Mouse (Mus musculus) kidney, embryonic 15.5 days (tissue): ENCODE data around the gene Tbx19. TPM values are rescaled to one million over a fixed set of nuclear protein-coding genes. Genes with fewer than 3 reads are reported as not detected.

Source experiments
- ATAC-seq: fragments of 200-750 bp; cut with Nextera tagmentation; replicated peaks from 2 replicates; pipeline ENCODE4 v1.8.0; 2017; ENCODE audit warnings: moderate TSS enrichment; ENCODE audit not compliant: low FRiP score
- H3K27ac ChIP-seq: fragments of 300-500 bp; sonication (generic); 2 replicates; pipeline ENCODE4 v1.5.1; 2015; ENCODE audit warnings: mild to moderate bottlenecking, inconsistent platforms
- H3K27me3 ChIP-seq: fragments of 300-500 bp; sonication (generic); 2 replicates; pipeline ENCODE4 v1.6.1; 2015; ENCODE audit warnings: inconsistent platforms
- H3K36me3 ChIP-seq: fragments of 300-500 bp; sonication (generic); 2 replicates; pipeline ENCODE4 v1.6.1; 2015; ENCODE audit warnings: inconsistent platforms
- H3K4me1 ChIP-seq: fragments of 300-500 bp; sonication (generic); 2 replicates; pipeline ENCODE4 v1.6.1; 2015; ENCODE audit warnings: inconsistent platforms
- H3K4me2 ChIP-seq: fragments of 300-500 bp; sonication (generic); 2 replicates; pipeline ENCODE4 v1.6.1; 2015; ENCODE audit warnings: moderate library complexity, mild to moderate bottlenecking, inconsistent platforms
- H3K4me3 ChIP-seq: fragments of 300-500 bp; sonication (generic); replicated peaks from 2 replicates; pipeline ENCODE4 v1.5.1; 2015; ENCODE audit warnings: mild to moderate bottlenecking, inconsistent platforms
- H3K9ac ChIP-seq: fragments of 300-500 bp; sonication (generic); 2 replicates; pipeline ENCODE4 v1.6.1; 2015; ENCODE audit warnings: mild to moderate bottlenecking, inconsistent platforms
- H3K9me3 ChIP-seq: fragments of 300-500 bp; sonication (generic); replicated peaks from 2 replicates; pipeline ENCODE4 v1.6.1; 2016; ENCODE audit warnings: inconsistent platforms
- WGBS: fragments of 180-500 bp; shearing (Covaris S2); methylation state at CpG from one replicate; pipeline ENCODE4 v1.1.7; 2015; ENCODE audit warnings: mixed read lengths; 5-methylcytosine and 5-hydroxymethylcytosine counted together
- polyA plus RNA-seq: library from polyadenylated mRNA; unstranded; fragments of >200 nt; fragmentation: Nextera tagmentation; extraction: Ambion mirVana; gene quantifications from 2 replicates; pipeline ENCODE4 v1.2.1, GENCODE M21; 2015

The Tbx19 gene
- polyA plus RNA-seq, 1 experiment from 2014 or later: 0.23 TPM

- no peaks in the 10 kb centered on the region for H3K27me3 ChIP-seq
- no peak overlapping the region for H3K4me3 ChIP-seq
- no peak overlapping the region for H3K27ac ChIP-seq
- no peaks in the 10 kb centered on the region for H3K4me1 ChIP-seq
- no peaks in the 10 kb centered on the region for H3K36me3 ChIP-seq
- H3K9ac ChIP-seq: no peak overlapping the region
- ATAC-seq: no peak
- H3K4me2 ChIP-seq: no peak overlapping the region
- H3K9me3 ChIP-seq: no peaks in the 10 kb centered on the region
- 70% methylated on average over 5 of the region's 5 CpGs for WGBS
Observed at GRCm38 (mm10) chr1:165108477-165108876, 52.1 kb downstream of the Tbx19 start.

GRCm38 (mm10) chr1:165106011-165106385 lies 54.6 kb downstream of the Tbx19 start:
- Histone ChIP-seq H3K9me3 (no peaks in the 10 kb centered on the region), H3K4me2 (no peak overlapping the region), H3K4me1 (no peaks in the 10 kb centered on the region), H3K9ac (no peak overlapping the region), H3K27me3 (no peaks in the 10 kb centered on the region), H3K4me3 (no peak overlapping the region), H3K27ac (no peak overlapping the region), H3K36me3 (no peaks in the 10 kb centered on the region)
- WGBS: 74% methylated on average over 2 of the region's 2 CpGs
- ATAC-seq: no peak

GRCm38 (mm10) chr1:165105270-165106010 lies 55.1 kb downstream of the Tbx19 start:
- Histone ChIP-seq H3K27ac (no peak overlapping the region), H3K4me1 (no peaks in the 10 kb centered on the region), H3K9ac (no peak overlapping the region), H3K9me3 (no peaks in the 10 kb centered on the region), H3K27me3 (no peaks in the 10 kb centered on the region), H3K4me3 (no peak overlapping the region), H3K4me2 (no peak overlapping the region), H3K36me3 (no peaks in the 10 kb centered on the region)
- WGBS: 75% methylated on average over 9 of the region's 9 CpGs
- 0 out of 2 replicates have a peak, but pooled peaks have one; percentile 68 for ATAC-seq

- Histone ChIP-seq H3K27ac (no peak overlapping the region), H3K36me3 (no peaks in the 10 kb centered on the region), H3K4me1 (no peaks in the 10 kb centered on the region), H3K4me3 (no peak overlapping the region), H3K9ac (no peak overlapping the region), H3K27me3 (no peaks in the 10 kb centered on the region), H3K4me2 (no peak overlapping the region), H3K9me3 (no peaks in the 10 kb centered on the region)
- peak; percentile 53 for ATAC-seq
- 65% methylated on average over 7 of the region's 7 CpGs for WGBS
Observed at GRCm38 (mm10) chr1:165104707-165105259, 55.8 kb downstream of the Tbx19 start.

- Histone ChIP-seq H3K4me3 (no peak overlapping the region), H3K4me2 (no peak overlapping the region), H3K36me3 (no peaks in the 10 kb centered on the region), H3K27ac (no peak overlapping the region), H3K4me1 (no peaks in the 10 kb centered on the region), H3K9ac (no peak overlapping the region), H3K27me3 (no peaks in the 10 kb centered on the region), H3K9me3 (no peaks in the 10 kb centered on the region)
- ATAC-seq: no peak
Observed at GRCm38 (mm10) chr1:165099569-165099968, 61.0 kb downstream of the Tbx19 start.

- ATAC-seq: no peak
- H3K4me2 ChIP-seq: no peak overlapping the region
- no peaks in the 10 kb centered on the region for H3K27me3 ChIP-seq
- no peak overlapping the region for H3K4me3 ChIP-seq
- peaks cover 9% of the 10 kb centered on the region for H3K4me1 ChIP-seq
- 45% methylated on average over 7 of the region's 7 CpGs for WGBS
- no peak overlapping the region for H3K27ac ChIP-seq
- H3K9me3 ChIP-seq: no peaks in the 10 kb centered on the region
- no peaks in the 10 kb centered on the region for H3K36me3 ChIP-seq
- H3K9ac ChIP-seq: no peak overlapping the region
Observed at GRCm38 (mm10) chr1:165094871-165095270, 65.7 kb downstream of the Tbx19 start.

GRCm38 (mm10) chr1:165091721-165092120 lies 68.9 kb downstream of the Tbx19 start:
- no peak overlapping the region for H3K27ac ChIP-seq
- H3K9me3 ChIP-seq: no peaks in the 10 kb centered on the region
- no peak overlapping the region for H3K9ac ChIP-seq
- 7% methylated on average over 15 of the region's 15 CpGs for WGBS
- peak overlapping the region; percentile 59 for H3K4me2 ChIP-seq
- H3K27me3 ChIP-seq: no peaks in the 10 kb centered on the region
- peak overlapping the region; percentile 28 for H3K4me3 ChIP-seq
- peak; percentile 89 for ATAC-seq
- no peaks in the 10 kb centered on the region for H3K36me3 ChIP-seq
- peaks cover 9% of the 10 kb centered on the region for H3K4me1 ChIP-seq

- H3K9ac ChIP-seq: no peak overlapping the region
- H3K4me2 ChIP-seq: no peak overlapping the region
- H3K27ac ChIP-seq: no peak overlapping the region
- H3K9me3 ChIP-seq: no peaks in the 10 kb centered on the region
- no peak overlapping the region for H3K4me3 ChIP-seq
- 78% methylated on average over 3 of the region's 3 CpGs for WGBS
- H3K4me1 ChIP-seq: peaks cover 9% of the 10 kb centered on the region
- no peak for ATAC-seq
- H3K36me3 ChIP-seq: no peaks in the 10 kb centered on the region
- H3K27me3 ChIP-seq: no peaks in the 10 kb centered on the region
Observed at GRCm38 (mm10) chr1:165089556-165089955, 71.0 kb downstream of the Tbx19 start.

Other genes with a start within 250 kb of the Tbx19 start
- not detected in 2 replicates for gene Xcl1, start 225.2 kb downstream of the Tbx19 start, polyA plus RNA-seq
- 22.8 and 23.5 TPM in 2 replicates for gene Sft2d2, start 33.7 kb upstream of the Tbx19 start, polyA plus RNA-seq
- gene Tiprl, start 76.2 kb upstream of the Tbx19 start, polyA plus RNA-seq: 99.3 and 104 TPM in 2 replicates
- 1.2 and 1.5 TPM in 2 replicates for gene Gpr161, start 135.0 kb upstream of the Tbx19 start, polyA plus RNA-seq